Comparison of ENCODE assay signal across 15 mouse cellular contexts in genomic region chr2:35269136-35269535, GRCm38 (mm10). TPM values are rescaled to one million over a fixed set of nuclear protein-coding genes. Genes with fewer than 3 reads are reported as not detected.
DNase-seq lines count a peak whose midpoint lies in the region; ATAC-seq and TF ChIP-seq lines count a peak whose summit lies in the region.
"Had no signal": no experiment of that assay in that cellular context is flagged by ENCODE, and none has a peak within 500 bp of the region (broad histone marks: within the 10 kb centered on the region; RNA-seq: fewer than 3 reads in every experiment).

No protein-coding gene starts in this region.

- ATAC-seq in forebrain, embryonic 15.5 days (replicated peaks), result no peak
- no peak for ATAC-seq in kidney, embryonic 16.5 days (ENCODE audit: low FRiP score, low TSS enrichment)
- ATAC-seq: CD4-positive, CD25-positive, alpha-beta regulatory T cell, adult 4 months; liver, embryonic 12.5 days; midbrain, embryonic 13.5 days had no signal

- H3K27me3 ChIP-seq in forebrain, embryonic 10.5 days (ENCODE audit: poor library complexity, severe bottlenecking), result peaks cover 26% of the 10 kb centered on the region
- no peaks in the 10 kb centered on the region for H3K27me3 ChIP-seq in forebrain, embryonic 15.5 days
- H3K27me3 ChIP-seq in kidney, embryonic 16.5 days (ENCODE audit: insufficient read depth, low read length), result no peaks in the 10 kb centered on the region
- no peaks in the 10 kb centered on the region for H3K27me3 ChIP-seq in myocyte (ENCODE audit: control insufficient read depth, insufficient read depth, insufficient read length)
- H3K27me3 ChIP-seq: hindbrain, embryonic 12.5 days; midbrain, embryonic 13.5 days; Patski had no signal

- H3K4me2 ChIP-seq in forebrain, embryonic 15.5 days (replicated peaks), result no peak overlapping the region
- no peak overlapping the region for H3K4me2 ChIP-seq in kidney, embryonic 16.5 days (replicated peaks; ENCODE audit: low read depth, low read length)
- peak overlapping the region; percentile 84 for H3K4me2 ChIP-seq in myocyte (ENCODE audit: low read depth)
- H3K4me2 ChIP-seq: hindbrain, embryonic 12.5 days; liver, embryonic 12.5 days; midbrain, embryonic 13.5 days had no signal

- no peak overlapping the region for H3ac ChIP-seq in myocyte (ENCODE audit: control insufficient read depth, insufficient read length)

- peaks cover 35% of the 10 kb centered on the region for H3K79me2 ChIP-seq in myocyte (ENCODE audit: control insufficient read depth, insufficient read depth)

- no peak overlapping the region for H3K4me3 ChIP-seq in forebrain, embryonic 10.5 days
- no peak overlapping the region for H3K4me3 ChIP-seq in forebrain, embryonic 15.5 days
- no peak overlapping the region for H3K4me3 ChIP-seq in kidney, embryonic 16.5 days (ENCODE audit: low read length)
- no peak overlapping the region for H3K4me3 ChIP-seq in myocyte
- H3K4me3 ChIP-seq: hindbrain, embryonic 12.5 days; left cerebral cortex, adult 2 months; liver, embryonic 12.5 days; midbrain, embryonic 13.5 days had no signal

- H3K9ac ChIP-seq in forebrain, embryonic 15.5 days (replicated peaks), result no peak overlapping the region
- no peak overlapping the region for H3K9ac ChIP-seq in kidney, embryonic 16.5 days (replicated peaks; ENCODE audit: low read length)
- H3K9ac ChIP-seq: hindbrain, embryonic 12.5 days; liver, embryonic 12.5 days; midbrain, embryonic 13.5 days had no signal

- DNase-seq in forebrain, embryonic 10.5 days (ENCODE audit: extremely low spot score, low spot score), result no peak
- DNase-seq in kidney, adult 11 months, result no peak
- DNase-seq in R1 (ENCODE audit: low read depth, low spot score), result peak; percentile 29
- no peak for DNase-seq in urinary bladder, postnatal 25 days (ENCODE audit: low spot score)
- DNase-seq in urinary bladder, postnatal 36 days (ENCODE audit: low spot score in 2 of 2), result no peak
- DNase-seq: right cerebral cortex, postnatal 25 days had no signal

- no peaks in the 10 kb centered on the region for H3K36me3 ChIP-seq in forebrain, embryonic 10.5 days (replicated peaks)
- no peaks in the 10 kb centered on the region for H3K36me3 ChIP-seq in forebrain, embryonic 15.5 days
- no peaks in the 10 kb centered on the region for H3K36me3 ChIP-seq in kidney, embryonic 16.5 days (ENCODE audit: insufficient read depth, low read length)
- no peaks in the 10 kb centered on the region for H3K36me3 ChIP-seq in myocyte (ENCODE audit: control insufficient read depth, insufficient read depth)
- H3K36me3 ChIP-seq: hindbrain, embryonic 12.5 days; liver, embryonic 12.5 days; midbrain, embryonic 13.5 days had no signal

- H3K9me3 ChIP-seq in forebrain, embryonic 10.5 days, result no peaks in the 10 kb centered on the region
- no peaks in the 10 kb centered on the region for H3K9me3 ChIP-seq in forebrain, embryonic 15.5 days
- H3K9me3 ChIP-seq in kidney, embryonic 16.5 days (ENCODE audit: low read length), result no peaks in the 10 kb centered on the region
- H3K9me3 ChIP-seq: hindbrain, embryonic 12.5 days; liver, embryonic 12.5 days; midbrain, embryonic 13.5 days had no signal

- 90% methylated on average over 6 of the region's 6 CpGs for WGBS in forebrain, embryonic 10.5 days
- 85% methylated on average over 6 of the region's 6 CpGs for WGBS in forebrain, embryonic 15.5 days
- WGBS in kidney, embryonic 16.5 days, result 81% methylated on average over 6 of the region's 6 CpGs

- H3K27ac ChIP-seq in forebrain, embryonic 10.5 days, result 0 out of 2 replicates have a peak overlapping the region, but pooled peaks have one; percentile 2
- no peak overlapping the region for H3K27ac ChIP-seq in forebrain, embryonic 15.5 days (replicated peaks)
- H3K27ac ChIP-seq in kidney, embryonic 16.5 days (ENCODE audit: low read length), result peak overlapping the region; percentile 25; the same call in 1 of the 2 replicates
- H3K27ac ChIP-seq: hindbrain, embryonic 12.5 days; liver, embryonic 12.5 days; midbrain, embryonic 13.5 days had no signal

- H3K4me1 ChIP-seq in forebrain, embryonic 10.5 days, result peaks cover 43% of the 10 kb centered on the region
- peaks cover 9% of the 10 kb centered on the region for H3K4me1 ChIP-seq in forebrain, embryonic 15.5 days
- H3K4me1 ChIP-seq in kidney, embryonic 16.5 days (ENCODE audit: insufficient read depth, low read length), result peaks cover 43% of the 10 kb centered on the region

- TF ChIP-seq POLR2A in myocyte (IDR thresholded peaks at IDR 0.05; ENCODE audit: insufficient read length, low read depth), result no peak

TF ChIP-seq in myocyte, 11 proteins besides CTCF, POLR2A, EP300 and RAD21:
- TF ChIP-seq MYOD1 (IDR thresholded peaks at IDR 0.05; ENCODE audit: control insufficient read depth in 1 of 3, insufficient read length in 2 of 3, low read depth in 2 of 3) (no peak), REST (IDR thresholded peaks at IDR 0.05; ENCODE audit: insufficient read depth, insufficient read length) (no peak), SRF (IDR thresholded peaks at IDR 0.05; ENCODE audit: control insufficient read depth, insufficient read length, low read depth) (no peak), CEBPB (IDR thresholded peaks at IDR 0.05; ENCODE audit: insufficient read depth, poor library complexity, severe bottlenecking) (no peak)

RNA-seq across cellular contexts. Expression of gene Gsn, which starts 13.0 kb away (rescaled TPM):
- polyA plus RNA-seq in forebrain, embryonic 10.5 days (2016; fragmentation: Nextera tagmentation; extraction: Ambion mirVana), result 14.6 and 15.5 TPM in 2 replicates
- polyA plus RNA-seq in forebrain, embryonic 15.5 days (2015; fragmentation: Nextera tagmentation; extraction: Ambion mirVana), result 18.0 and 18.1 TPM in 2 replicates
- 149 and 165 TPM in 2 replicates for polyA plus RNA-seq in kidney, embryonic 16.5 days (2015; fragmentation: Nextera tagmentation; extraction: Ambion mirVana)
- 282 TPM for polyA plus RNA-seq in myocyte (2012; fragmentation: generic; extraction: Trizol)
